Mouse (Mus musculus): ENCODE data around the gene Ntn4.
"Not testable (repeated sequence)": the region's sequence is repeated elsewhere in the genome, so short reads cannot be mapped to it uniquely, and the experiment has no call there.

The Ntn4 gene

GRCm38 (mm10) chr10:93683896-93684295 lies 43.4 kb downstream of the Ntn4 start:
- no peak for DNase-seq (ENCODE audit: low spot score)

GRCm38 (mm10) chr10:93685416-93685815 lies 44.9 kb downstream of the Ntn4 start:
- DNase-seq (ENCODE audit: low spot score): not testable (repeated sequence)

GRCm38 (mm10) chr10:93686579-93686978 lies 46.1 kb downstream of the Ntn4 start:
- no peak for DNase-seq (ENCODE audit: low spot score)

GRCm38 (mm10) chr10:93687781-93688180 lies 47.3 kb downstream of the Ntn4 start:
- no peak for DNase-seq (ENCODE audit: low spot score)

GRCm38 (mm10) chr10:93688306-93689171 lies 48.1 kb downstream of the Ntn4 start:
- peak; percentile 25 for DNase-seq (ENCODE audit: low spot score)

GRCm38 (mm10) chr10:93691344-93691743 lies 50.9 kb downstream of the Ntn4 start:
- no peak for DNase-seq (ENCODE audit: low spot score)

- DNase-seq (ENCODE audit: low spot score): no peak
Measured at GRCm38 (mm10) chr10:93695043-93695791, 54.7 kb downstream of the Ntn4 start.

- DNase-seq (ENCODE audit: low spot score): no peak
Measured at GRCm38 (mm10) chr10:93696001-93696400, 55.5 kb downstream of the Ntn4 start.

GRCm38 (mm10) chr10:93697866-93698483 lies 57.5 kb downstream of the Ntn4 start:
- no peak for DNase-seq (ENCODE audit: low spot score)

- no peak for DNase-seq (ENCODE audit: low spot score)
Measured at GRCm38 (mm10) chr10:93699689-93700478, 59.4 kb downstream of the Ntn4 start.

- no peak for DNase-seq (ENCODE audit: low spot score)
Measured at GRCm38 (mm10) chr10:93700589-93701363, 60.3 kb downstream of the Ntn4 start.

- no peak for DNase-seq (ENCODE audit: low spot score)
Measured at GRCm38 (mm10) chr10:93703946-93704345, 63.5 kb downstream of the Ntn4 start.

GRCm38 (mm10) chr10:93707149-93708075 lies 66.9 kb downstream of the Ntn4 start:
- no peak for DNase-seq (ENCODE audit: low spot score)

- no peak for DNase-seq (ENCODE audit: low spot score)
Measured at GRCm38 (mm10) chr10:93708076-93708473, 67.6 kb downstream of the Ntn4 start.

GRCm38 (mm10) chr10:93708515-93708914 lies 68.0 kb downstream of the Ntn4 start:
- DNase-seq (ENCODE audit: low spot score): no peak

GRCm38 (mm10) chr10:93709536-93709935 lies 69.1 kb downstream of the Ntn4 start:
- DNase-seq (ENCODE audit: low spot score): no peak

- no peak for DNase-seq (ENCODE audit: low spot score)
Measured at GRCm38 (mm10) chr10:93721625-93722337, 81.3 kb downstream of the Ntn4 start.

- DNase-seq (ENCODE audit: low spot score): peak; percentile 22
Measured at GRCm38 (mm10) chr10:93723942-93724542, 83.6 kb downstream of the Ntn4 start.

GRCm38 (mm10) chr10:93728131-93728530 lies 87.7 kb downstream of the Ntn4 start:
- DNase-seq (ENCODE audit: low spot score): no peak

Data from urinary bladder, postnatal 14 days (tissue).